Mouse (Mus musculus) frontal cortex, postnatal 14 days (tissue): ENCODE data around the gene Tiam1.

Source experiments
- DNase-seq, 2 experiments: peaks; one replicate each; pipeline ENCODE4 v3.0.0; 2022; ENCODE audit warnings: low spot score in 2 of 2

Gene Tiam1

DNA sequence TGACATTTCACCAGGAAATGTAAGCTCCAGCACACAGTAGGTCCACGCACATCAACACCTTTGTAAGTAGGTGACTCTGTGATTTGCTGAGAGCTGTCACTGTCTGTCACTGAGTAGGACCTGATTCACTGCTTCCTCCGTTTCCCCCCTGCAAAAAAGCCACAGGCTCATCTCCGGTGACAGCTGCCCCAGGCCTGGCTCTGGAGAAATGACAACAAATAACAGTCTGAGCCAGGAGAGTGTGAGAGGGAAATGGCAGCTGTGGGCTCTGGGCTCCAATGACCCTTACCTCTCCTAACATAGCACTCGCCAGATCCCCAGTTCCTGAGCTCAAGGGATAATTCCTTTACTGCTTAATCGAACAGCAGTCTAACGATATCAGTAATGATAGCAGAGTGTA, 301.7 kb downstream of the Tiam1 start:
- no peak for DNase-seq

DNA sequence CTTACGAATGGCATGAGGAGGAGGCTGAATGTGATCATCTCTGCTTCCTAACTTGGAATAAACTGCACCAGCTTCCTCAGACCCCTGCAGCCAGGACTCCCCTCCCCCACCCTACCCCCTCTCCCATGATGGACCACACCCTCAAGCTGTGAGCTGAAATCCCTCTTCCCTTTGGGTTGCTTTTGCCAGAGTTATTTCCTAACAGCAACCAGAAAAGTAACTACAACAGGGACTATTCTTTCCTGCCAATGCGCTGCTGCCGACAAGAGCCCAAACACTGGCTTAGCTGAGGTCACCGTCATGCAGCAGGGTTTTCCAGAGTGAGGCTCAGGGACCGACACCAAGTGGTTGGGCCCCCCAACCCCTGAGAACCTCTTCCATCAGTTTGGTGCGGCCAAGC, 303.2 kb downstream of the Tiam1 start:
- DNase-seq = no peak

GRCm38 (mm10) chr16:89839829-89840228, 303.7 kb downstream of the Tiam1 start:
- DNase-seq = no peak

- DNase-seq = no peak
Observed at GRCm38 (mm10) chr16:89837096-89837495, 306.5 kb downstream of the Tiam1 start.

- DNase-seq = no peak
Observed at GRCm38 (mm10) chr16:89835551-89835950, 308.0 kb downstream of the Tiam1 start.

DNA sequence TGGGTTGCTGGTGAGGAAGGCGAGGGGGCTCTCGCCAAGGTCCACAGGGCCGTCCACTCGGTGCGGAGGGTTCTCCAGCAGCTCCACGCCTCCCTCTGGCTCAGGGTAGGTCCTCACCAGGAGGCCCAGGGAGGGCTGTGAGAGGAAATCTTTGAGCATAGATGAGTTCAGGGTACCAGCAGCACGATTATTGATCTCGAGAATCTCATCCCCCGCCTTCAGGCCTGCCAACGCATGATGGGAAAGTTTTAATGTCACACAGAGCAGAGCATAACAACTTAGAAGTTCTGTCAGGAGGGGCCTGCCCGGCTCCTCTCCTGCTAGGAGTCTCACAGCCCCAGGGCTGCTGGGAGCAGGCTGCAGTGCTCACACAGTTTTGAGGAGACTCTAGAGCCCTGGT, 310.6 kb downstream of the Tiam1 start:
- DNase-seq = no peak

- DNase-seq = peak in 1 of 2 experiments; percentile 53
Observed at GRCm38 (mm10) chr16:89831172-89831571, 312.4 kb downstream of the Tiam1 start.

DNA sequence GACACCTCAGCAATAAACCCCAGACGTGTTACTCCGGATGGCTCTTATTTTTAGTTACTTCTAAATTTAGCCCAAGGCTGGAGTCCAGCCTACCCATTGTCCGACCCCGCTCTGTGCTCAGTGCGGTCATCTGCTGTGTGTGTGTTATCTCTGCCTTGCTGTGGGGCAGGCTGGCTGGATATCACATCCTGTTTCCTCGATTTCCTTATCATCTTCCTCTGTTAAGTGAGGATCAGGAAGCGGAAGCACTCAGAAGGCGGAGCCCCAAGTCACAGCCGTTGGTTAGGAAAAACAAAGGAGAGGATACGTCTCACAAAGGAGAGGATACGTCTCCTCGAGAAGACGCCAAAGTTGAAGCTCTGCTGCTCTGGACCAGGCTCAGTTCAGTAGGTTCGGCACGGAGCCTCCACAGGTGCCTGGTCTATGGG, 313.3 kb downstream of the Tiam1 start:
- no peak for DNase-seq

DNA sequence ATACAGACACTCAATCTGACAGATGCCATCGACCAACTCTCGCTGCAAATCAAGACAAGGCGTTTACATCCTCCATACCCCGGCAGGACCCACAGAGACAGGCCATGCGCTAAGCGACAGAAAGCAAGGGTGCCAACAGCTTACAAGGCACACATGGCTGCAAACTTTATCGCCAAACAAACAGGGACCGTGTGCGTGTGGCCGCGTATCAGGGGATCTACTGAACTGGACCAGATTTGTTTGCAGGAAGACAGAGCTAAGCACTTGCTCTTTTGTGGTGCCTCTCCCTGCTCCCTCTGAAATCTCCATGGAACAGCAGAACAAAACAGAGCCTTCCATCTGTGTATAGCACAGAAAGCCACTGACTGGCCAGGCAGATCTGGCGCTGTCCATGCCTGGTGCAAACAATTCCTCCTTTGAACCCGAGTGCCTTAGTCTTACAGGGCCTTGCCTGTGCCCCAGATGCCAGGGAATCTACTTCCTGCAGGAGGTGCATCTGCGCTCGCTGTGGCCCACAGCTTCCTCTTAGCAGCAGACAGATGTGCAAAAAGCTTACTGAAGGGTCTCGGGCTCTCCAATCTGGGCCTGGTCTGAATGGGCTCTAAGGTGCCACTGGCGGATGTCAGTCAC, 316.0 kb downstream of the Tiam1 start:
- DNase-seq = no peak

- DNase-seq = no peak
Observed at GRCm38 (mm10) chr16:89825875-89826274, 317.7 kb downstream of the Tiam1 start.

GRCm38 (mm10) chr16:89822882-89823281, 320.7 kb downstream of the Tiam1 start:
- no peak for DNase-seq

DNA sequence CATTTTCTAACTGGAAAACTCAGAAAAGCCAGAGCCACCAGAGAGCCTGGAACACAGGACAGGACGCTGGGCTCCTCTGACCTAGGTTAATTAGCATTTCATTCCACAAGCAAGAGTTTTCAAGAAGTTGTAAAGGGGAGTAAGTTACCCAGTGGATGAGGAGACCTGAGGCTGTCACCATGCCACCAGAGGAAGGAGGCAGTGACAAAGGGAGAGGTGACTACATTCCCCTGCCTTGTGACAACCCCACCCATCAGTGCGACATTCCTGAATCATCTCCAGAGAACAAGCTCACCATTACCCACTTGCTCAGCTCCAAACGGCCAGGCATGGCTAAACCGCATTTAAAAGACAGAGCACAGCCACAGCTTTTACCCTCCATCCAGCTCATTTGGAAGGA, 324.9 kb downstream of the Tiam1 start:
- no peak for DNase-seq

- DNase-seq = no peak
Observed at GRCm38 (mm10) chr16:89817861-89818630, 325.5 kb downstream of the Tiam1 start.

DNA sequence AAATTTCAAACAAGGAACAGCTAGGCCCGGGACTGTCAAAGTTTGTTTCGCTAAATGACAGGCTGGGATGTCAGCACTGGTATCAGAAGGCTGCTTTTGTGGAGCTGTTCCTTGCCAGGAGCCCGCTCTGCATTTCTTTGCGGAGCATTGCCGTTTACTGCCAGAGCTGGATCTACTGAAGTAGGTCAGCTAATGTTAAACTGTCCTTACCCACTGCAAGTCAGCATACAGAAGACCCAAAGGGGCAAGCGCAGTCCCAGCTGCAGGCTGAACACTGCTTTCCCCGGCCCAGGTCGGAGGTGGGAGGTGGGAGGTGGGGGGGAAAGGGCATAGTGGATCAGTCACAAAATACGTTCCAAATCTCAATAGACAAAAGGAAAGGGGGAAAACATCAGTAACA, 326.3 kb downstream of the Tiam1 start:
- DNase-seq = no peak

- DNase-seq = no peak
Observed at GRCm38 (mm10) chr16:89816506-89817172, 326.9 kb downstream of the Tiam1 start.

DNA sequence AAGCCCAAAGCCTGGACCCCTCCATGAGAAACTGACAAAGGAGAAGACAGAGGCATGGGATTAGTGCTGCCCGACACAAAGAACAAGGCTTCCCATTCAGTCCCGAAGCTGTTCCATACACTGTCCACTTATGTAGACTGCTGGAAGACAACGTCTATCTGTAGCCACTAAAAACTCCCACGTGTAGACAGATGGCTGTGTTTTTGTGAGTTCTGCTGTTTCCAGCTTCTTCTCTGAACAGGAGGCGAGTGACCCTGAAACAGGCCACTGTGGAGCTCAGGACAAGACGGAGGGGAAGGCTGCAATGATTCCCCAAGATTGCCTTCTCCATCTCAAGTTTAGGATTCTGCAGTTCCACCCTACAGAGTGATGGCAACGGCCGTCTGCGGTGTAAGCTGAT, 330.0 kb downstream of the Tiam1 start:
- no peak for DNase-seq

DNA sequence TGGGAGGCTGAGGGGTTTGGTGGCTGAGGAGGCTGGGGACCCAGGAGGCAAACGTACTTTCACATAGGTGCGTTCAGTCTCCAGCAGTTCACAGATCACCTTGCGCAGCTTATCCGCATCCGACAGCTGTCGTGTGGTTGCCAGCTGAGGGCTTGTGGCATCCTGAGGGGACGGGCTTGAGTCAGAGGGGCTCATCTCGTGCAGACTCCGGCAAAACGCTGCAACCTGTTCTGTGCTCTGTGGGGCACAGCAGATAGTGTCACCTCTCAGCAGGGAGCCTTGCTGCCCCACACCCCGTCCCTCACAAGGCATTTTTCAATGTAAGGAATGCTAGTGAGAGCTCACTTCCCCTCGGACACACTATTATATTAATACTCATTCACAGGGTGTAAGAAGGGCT, 330.7 kb downstream of the Tiam1 start:
- DNase-seq = no peak

GRCm38 (mm10) chr16:89810398-89810797, 333.2 kb downstream of the Tiam1 start:
- no peak for DNase-seq

- DNase-seq = no peak
Observed at GRCm38 (mm10) chr16:89808168-89808567, 335.4 kb downstream of the Tiam1 start.

DNA sequence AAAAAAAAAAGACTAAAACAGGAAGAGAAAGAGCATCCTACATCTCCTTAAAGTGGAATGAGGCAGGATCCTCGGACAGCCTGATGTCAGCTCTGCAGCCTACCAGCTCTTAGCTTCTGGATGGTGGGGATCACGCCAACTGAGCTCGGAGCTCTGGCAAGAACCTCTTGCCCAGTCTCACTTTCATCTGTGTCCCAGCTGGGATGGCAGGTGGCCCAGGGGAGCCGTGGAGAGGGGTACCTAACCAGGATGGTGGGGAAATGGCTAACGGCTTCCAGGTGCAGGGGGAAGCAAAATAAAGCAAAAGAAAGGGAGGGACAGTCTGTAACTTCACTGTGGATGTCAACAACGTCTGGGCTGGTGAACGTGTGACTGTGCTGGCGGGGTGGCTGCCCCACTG, 337.6 kb downstream of the Tiam1 start:
- DNase-seq = no peak

DNA sequence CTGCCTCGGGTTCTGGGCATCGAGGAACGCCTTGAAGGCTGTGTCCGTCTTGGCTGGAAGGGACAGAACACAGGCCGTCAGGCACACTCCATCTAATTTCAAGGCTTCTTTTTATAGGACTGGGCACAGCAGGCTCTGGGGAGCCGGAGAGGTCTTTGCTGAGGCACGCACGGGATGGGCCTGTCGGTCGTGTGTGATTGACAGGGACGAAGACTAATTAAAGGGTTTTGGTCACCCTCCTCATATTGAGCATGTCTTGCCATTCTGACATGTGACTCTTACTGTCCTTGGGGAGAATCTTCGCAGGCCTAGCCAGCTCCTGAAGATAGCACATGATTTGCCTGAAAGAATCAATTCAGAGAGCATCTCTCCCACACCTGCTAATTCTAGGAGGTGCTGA, 338.4 kb downstream of the Tiam1 start:
- DNase-seq = no peak

DNA sequence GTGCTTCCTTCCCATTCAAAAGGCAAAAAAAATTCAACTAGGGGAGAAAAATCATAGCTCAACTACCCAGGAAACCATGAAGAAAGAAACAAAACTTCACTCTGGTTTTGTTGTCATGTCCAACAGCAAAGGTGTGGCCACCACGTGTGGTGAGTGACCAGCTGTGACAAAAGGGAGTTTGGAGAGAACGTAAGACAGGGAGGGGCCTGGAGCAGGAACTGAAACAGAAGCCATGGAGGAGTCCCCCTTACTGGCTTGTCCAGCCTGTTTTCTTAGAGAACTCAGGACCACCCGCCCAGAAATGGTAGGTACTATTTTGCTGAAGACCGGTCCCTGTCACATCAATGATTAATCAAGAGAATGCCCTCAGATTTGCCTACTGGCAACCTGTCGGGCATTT, 342.1 kb downstream of the Tiam1 start:
- DNase-seq = no peak

- DNase-seq = no peak
Observed at GRCm38 (mm10) chr16:89799772-89800171, 343.8 kb downstream of the Tiam1 start.
